Mouse (Mus musculus): ENCODE measurements around the gene Ncam2. TPM values are rescaled to one million over a fixed set of nuclear protein-coding genes. Genes with fewer than 3 reads are reported as not detected.

The Ncam2 gene
- 0.86 TPM for polyA plus RNA-seq (2014; fragmentation: Illumina TruSeq; extraction: RNeasy Lipid Tissue Mini Kit (QIAGEN cat#74804))

GRCm38 (mm10) chr16:81200201-81201071, at the start of gene Ncam2:
Ncam2 (plus strand) TSS chr16:81200697.

Measured in ovary, adult 10 weeks (tissue).